Mouse (Mus musculus): ENCODE data around the gene 1700061G19Rik.
"Not testable (repeated sequence)": the region's sequence is repeated elsewhere in the genome, so short reads cannot be mapped to it uniquely, and the experiment has no call there.

The 1700061G19Rik gene

DNA sequence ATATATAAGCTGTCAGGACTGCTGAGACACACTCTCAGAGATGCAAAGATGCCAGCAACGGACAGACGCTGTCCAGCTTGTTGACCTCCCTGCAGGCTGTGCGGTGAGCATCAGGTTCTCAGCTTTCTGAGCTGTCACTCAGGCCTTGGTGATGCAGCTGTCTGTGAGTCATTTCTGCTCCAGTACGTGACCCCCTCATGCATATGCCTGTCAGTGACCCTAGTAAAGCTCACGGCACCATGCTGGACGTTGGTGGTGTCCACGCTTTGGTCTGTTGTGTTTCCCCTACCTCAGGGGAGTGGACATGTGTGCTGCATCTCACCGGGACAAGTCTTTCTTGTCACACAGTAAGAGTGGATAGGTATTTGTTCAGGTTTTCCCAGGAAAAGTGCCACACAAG is 3.5 kb upstream of the 1700061G19Rik start:
- no peak for DNase-seq (ENCODE audit: low spot score)

DNA sequence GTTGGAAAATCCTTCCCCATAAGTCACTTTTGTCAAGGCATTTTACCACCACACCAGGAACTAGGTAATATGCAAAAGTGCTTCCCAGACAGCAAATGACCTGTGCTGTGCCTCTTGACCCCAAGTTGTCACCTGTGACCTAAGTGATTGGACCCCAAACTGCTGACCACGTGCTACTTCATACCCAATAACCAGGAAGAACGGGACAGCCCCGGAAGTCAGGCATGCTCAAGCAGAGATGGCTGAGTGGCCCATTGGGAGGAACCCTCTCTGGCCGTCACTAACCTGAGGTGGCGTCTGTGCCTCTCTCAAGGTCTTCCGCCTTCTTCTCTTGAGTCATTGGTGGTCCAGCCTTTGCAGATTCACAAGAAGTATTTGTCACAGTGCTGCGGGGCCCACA is 2.8 kb upstream of the 1700061G19Rik start:
- DNase-seq (ENCODE audit: low spot score), result no peak

DNA sequence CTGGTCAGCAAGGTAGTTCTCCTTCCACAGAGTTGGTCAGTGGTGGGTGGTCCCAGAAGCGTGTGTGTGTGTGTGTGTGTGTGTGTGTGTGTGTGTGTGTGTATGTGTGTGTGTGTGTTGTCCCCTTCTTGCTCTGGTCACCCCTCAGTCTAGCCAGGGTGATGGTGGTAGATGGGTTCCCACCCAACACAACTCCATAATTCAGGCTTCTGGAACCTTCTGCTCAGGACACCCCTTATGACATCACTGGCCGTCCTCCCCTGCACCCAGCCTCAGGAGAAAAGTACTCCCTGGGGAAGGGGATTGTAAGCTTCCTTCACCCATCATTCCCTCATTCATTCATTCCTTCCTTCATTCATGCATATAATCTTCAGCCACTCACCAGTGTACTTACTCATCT is 1.0 kb upstream of the 1700061G19Rik start, which contains the start of gene Acsbg2:
Gene Acsbg2, minus strand, starts transcription at position 211 of the 400 bp plus-strand sequence.
- no peak for DNase-seq (ENCODE audit: low spot score)

DNA sequence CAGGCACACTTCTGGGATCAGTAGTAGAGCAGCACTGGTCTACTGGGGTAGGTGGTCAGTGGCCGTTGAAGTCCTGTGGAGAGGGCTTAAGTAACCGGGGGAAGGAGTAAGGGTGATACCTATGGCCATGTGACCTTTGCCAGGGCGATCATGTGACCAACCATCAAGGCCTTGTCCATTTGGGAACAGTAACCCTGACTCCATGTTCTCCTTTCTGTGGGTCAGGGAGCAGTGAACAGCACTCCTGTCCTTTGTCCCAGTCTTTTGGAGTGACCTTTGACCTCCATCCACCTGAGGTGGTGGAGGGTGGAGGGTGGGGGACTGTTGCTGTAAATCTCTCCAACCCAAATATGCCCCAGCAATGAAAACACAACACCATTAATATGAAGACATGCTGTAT is 1.2 kb downstream of the 1700061G19Rik start:
- no peak for DNase-seq (ENCODE audit: low spot score)

DNA sequence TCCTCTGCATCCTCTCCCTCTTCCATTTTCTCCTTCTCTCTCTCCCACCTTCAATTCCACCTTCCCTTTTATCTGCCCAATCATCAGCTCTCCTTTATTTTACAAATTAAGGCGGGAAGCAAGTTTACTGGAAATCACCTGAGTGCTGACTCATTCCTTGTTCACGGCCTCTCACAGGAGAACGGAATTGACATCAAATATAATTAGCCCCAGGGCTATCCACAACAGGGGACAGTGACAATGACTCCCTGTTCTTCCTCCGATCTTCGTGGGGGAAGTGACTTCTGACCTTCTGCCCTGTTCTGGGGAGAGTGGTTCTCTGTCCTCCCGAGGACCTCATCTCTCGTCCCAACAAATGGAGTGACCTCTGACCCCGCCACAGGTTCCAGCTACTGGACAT is 1.7 kb downstream of the 1700061G19Rik start:
- DNase-seq (ENCODE audit: low spot score), result no peak

DNA sequence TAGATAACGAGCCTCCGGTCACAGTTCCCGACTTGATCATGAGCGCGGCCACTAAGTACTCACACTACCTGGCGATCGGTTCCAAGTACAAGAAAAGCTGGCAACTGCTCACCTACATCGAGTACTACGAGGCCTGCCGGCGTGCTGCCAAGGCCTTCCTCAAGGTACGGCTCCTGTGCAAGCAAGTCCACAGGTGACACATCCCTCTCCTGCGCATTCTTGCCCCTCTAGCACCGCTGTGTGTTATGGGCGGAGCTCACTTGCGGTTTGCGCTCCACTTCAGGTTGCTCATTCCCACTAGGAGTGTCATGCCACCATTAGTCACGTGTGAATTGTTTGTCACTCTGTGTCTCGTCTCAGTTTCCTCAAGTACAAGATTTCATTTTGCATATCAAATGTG is 2.1 kb downstream of the 1700061G19Rik start:
- DNase-seq (ENCODE audit: low spot score), result no peak

DNA sequence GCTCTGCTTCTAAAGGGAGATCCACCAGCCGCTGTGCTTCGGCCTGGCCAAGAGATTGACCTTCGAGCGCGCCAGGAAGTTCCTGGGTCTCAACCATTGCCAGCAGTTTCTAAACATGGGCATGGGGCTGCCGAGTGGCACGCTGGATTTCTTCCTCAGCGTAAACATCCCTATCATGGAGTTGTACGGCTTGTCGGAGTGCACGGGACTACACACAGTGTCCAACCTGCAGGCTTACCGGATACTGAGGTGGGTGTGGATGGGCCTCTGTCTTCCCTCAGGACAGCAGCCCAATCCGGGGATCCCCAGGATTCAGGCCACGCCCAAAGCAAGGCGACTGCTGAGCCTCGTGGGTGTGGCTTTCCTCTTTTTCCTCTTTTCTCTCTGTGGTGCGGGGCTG is 8.3 kb downstream of the 1700061G19Rik start:
- no peak for DNase-seq (ENCODE audit: low spot score)

DNA sequence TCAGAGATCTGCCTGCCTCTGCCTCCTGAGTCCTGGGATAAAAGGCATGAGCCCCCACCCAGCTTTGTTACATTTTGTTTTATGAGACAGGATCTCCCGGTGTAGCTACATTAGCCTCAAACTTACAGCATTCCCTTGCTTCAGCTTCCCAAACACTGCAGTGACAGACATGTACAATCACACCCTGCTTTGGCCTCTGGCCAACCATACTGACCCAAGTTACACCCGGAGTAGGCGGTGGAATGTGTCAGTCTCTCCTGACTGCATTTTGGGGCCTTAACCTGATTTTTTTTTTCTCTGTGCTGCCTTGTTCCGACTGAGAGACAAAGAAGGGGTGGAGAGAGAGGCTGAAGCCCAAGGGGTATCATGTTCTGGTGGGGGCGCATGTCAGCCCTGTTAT is 9.1 kb downstream of the 1700061G19Rik start:
- DNase-seq (ENCODE audit: low spot score), result peak; percentile 29

DNA sequence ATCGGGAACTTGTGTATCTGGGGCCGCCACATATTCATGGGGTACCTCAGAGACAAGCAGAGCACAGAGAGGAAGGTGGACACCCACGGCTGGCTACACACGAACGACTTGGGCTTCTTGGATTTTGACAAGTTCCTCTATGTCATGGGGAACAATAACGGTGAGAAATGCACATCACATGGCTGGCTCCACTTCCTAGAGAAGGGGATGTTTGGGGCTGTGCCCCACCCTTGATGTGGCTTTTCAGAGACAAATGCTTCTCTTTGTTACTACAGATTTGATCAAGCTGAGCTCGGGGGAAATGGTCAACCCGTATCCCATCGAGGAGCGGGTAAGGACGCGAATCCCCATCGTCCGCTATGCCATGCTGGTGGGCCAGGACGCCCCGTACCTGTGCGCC is 9.5 kb downstream of the 1700061G19Rik start:
- no peak for DNase-seq (ENCODE audit: low spot score)

DNA sequence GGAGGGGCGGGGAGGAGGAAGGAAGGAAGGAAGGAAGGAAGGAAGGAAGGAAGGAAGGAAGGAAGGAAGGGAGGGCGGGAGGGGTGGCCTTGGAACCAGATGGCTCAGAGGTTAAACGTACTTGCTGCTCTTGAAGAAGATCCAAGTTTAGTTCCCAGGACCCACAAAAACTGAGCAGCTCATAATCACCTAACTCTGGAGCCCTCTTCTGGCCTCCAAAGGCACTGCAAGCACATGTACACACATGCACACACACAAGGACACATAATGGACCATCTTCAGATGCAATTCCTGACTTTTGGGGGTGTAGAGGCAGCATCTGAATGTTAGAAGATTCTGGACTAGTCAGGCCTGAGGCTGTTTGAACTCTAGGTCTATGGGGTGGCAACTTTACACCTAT is 12.8 kb downstream of the 1700061G19Rik start:
- no peak for DNase-seq (ENCODE audit: low spot score)

DNA sequence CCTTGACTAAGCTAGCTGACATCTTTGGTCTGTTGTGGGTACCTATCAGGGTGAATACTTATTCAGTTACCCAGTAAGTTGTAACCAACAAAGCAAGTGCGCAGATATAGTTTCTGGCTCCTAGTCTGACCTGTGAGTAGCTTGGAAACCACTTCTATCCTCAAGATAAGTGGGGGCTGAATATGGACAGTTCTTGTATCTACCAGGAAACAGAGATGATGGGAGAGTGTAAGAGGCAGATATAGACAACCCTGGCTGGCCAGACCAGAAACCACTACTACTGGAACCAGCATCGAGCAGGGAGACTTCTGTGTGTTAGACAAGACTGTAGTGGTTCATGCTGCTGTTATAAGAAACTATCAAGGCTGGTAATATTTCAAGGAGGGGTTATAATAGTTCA is 14.7 kb downstream of the 1700061G19Rik start:
- DNase-seq (ENCODE audit: low spot score), result no peak

DNA sequence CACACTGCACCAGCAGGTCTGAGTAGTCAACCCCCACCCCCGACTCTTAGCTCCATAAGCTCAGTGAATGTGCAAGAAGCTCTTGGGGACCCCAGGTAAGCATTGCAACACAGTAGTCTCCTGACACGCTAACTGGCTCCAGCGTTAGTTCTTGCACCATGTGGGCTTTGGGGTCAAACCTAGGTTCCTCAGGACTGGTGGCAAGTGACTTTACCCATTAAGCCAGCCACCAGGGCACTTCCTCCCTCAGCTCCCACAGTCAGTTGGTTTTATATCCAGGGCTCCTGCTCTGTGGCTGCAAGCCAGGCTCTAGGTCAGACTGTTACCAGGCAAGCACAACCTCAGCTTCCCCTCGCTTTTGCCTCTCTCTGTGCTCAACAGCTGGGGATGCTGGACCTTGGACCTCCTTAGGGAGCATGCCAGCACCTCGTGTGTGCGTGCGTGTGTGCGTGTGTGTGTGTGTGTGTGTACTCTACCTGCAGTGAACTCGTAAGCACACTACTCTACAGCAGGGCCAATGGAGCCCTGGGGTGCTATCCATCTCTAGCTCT is 20.2 kb downstream of the 1700061G19Rik start:
- DNase-seq (ENCODE audit: low spot score), result no peak

DNA sequence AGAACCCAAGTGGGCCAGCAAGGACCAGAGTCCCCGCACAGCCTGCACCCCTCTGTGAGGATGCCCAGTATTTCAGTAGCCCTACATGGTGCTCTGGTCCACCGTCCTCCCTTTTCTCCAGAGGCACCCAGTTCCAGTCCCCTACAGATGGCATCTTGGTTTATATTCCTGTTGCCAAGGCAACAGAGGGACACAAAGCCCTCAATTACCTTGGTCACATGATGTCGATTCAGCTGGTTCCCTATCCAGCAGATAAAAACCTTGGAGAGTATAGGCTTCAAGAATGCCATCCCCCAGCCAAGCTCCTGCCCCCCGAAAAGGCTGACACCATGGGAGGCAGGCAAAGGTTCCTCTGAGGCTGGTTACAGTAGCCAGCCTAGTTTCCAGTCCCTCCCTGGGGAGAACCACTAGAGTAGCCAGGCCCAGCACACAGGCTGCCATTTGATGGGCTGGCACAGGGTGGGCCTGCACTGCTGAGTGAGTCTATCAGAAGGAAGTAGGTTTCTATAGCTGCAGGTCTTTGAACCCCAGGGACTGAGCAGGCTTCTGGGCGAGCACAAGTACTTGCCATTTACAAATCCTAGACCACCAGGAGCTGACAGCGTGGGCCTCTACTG is 21.3 kb downstream of the 1700061G19Rik start:
- DNase-seq (ENCODE audit: low spot score), result no peak

DNA sequence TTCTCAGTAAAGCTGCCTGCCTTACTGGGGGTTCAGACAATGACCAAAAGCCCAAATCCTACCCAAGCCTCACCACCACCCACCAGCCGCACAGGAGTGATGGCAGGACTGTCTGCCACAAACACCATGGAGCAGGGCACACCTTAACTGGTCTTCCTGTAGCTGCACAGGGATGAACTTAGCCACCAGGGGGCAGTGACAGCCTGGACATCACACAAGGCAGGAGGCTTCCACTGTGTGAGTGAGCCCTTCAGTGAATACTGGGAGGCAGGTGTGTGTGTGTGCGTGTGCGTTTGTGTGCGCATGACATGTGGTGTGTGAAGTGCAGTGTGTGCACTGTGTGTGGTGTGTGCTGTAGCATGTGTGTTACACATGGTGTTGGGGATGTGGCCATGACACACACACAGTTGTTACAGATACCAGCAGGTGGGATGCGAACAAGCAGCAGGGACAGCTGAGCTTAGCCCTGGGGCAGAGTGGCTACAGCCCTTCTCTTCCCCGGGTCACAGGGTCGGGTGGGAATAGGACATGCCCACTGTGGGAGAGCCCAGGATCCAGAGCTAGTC is 22.4 kb downstream of the 1700061G19Rik start:
- DNase-seq (ENCODE audit: low spot score), result peak; percentile 78

DNA sequence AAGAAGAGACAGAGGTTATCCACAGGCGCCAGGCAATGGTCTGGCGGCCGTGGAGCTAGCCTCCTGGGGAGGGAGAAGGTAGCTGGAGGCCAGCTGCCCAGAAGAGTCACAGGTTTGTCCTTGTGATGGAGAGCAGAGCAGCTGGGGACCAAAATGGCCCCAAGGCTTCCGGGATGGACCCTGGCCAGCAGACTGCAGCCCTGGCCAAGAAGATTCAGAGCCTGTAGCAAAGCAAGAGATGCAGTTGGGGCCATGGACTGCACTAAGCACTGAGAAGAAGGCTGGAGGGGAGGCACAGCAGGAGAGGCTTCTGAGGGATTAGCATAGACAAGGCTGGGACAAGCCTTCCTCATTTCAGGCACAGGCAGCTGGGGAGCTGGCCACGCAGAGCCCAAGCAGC is 27.4 kb downstream of the 1700061G19Rik start:
- no peak for DNase-seq (ENCODE audit: low spot score)

DNA sequence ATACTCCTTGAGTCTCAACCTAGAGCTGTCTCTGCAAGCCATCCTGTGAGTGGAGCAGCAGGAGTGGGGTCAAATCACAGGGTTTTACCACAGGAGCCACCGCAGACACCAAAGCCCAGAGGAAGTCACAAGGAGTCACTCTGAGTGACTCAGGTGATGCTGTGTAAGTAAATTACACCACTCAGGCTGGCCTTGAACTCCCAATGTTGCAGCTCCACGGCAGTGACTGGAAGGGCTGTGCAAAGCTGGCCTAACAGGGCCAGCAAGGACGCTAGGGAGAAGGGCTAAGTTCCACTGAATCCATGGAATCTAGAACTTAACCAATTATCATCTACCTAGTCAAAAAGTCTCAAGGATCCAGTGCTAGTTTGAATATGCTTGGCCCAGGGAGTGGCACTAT is 30.9 kb downstream of the 1700061G19Rik start:
- DNase-seq (ENCODE audit: low spot score), result no peak

DNA sequence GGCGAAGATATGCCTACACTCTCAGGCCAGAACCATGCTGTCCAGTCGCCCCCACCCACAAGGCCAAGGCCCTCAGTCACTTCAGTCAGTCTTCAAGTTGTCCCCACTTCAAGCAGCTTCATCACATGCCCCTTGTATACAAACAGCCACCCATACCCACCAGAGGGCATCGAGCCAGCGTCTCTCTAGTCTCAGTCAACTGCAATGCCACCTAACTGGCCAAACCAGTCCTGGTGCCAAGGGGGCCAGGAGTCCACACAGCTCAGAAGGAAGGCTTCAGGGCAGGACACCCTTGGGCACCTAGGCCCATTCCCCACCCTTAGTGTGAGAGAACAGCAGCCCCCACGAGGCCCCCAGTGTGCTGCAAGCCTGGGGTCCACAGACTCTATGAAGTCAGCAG is 31.8 kb downstream of the 1700061G19Rik start:
- DNase-seq (ENCODE audit: low spot score), result peak; percentile 76

DNA sequence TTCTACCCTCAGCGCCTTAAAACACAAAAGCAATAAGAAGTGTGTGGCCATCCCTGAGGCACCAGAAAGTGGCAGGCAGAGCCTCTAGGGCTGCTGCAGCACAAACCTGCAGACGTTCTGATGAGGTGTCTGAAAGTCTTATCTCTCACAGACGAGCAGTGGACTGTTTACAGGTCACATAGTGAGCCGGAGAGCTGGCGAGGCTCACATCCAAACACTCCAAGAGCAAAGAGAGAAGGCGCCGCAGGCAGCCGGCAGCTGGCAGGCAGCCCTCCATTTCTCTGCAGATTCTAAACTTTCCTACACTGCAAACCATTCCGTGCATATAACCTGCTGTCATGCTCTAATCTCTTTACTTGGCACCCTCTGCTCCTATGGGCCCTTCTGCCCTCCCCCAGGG is 32.6 kb downstream of the 1700061G19Rik start:
- no peak for DNase-seq (ENCODE audit: low spot score)

DNA sequence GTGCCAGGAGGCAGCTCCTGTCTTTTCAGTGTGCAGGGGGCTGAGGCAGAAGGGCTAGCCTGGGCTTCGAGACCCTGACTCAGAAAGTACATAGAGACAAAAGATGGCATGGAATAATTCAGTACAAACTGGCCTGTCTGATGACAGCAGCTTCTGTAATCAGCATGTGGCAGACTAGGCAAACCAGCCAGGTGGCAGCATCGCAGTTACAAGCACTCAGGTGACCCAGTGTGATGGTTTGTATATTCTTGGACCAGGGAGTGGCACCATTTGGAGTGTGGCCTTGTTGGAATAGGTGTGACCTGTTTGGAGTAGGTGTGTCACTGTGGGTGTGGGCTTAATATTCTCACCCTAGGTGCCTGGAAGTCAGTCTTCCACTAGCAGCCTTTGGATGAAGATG is 34.5 kb downstream of the 1700061G19Rik start:
- not testable (repeated sequence) for DNase-seq (ENCODE audit: low spot score)

DNA sequence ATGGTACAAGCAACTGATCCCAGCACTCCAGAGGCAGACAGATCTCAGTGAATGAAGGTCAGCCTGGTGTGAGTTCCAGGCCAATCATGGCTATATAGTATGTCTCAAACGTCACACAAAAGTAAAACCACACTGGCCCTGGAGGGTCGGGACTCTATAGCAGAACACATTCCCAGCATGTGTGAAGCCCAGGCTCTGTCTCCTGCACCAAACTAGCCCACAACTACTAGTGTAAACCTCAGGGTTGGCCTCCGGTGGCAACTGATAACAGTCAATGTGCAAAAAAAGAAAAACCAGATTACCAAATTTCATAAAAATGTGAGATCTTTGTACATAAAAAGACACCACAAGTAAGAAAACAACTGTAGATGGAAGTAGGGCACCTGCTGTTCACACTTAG is 37.7 kb downstream of the 1700061G19Rik start:
- no peak for DNase-seq (ENCODE audit: low spot score)

DNA sequence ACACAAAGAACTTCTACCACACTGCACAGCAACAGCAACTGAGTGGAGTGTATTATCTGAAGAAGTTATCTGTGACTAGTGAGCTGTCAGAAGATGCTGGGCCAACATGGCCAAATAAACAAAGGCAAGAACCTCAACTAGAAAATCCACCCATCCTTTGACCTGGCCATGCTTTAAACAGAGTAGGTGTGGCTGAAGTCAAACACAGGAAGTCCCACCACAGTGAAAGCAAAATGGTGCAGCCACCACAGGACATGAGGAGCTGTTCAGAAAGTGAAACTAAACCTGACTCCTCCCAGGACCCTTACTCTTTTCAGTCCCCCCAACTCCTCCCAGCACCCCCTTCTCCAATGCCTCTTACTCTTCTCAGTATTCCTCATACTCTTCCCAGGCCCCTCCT is 38.2 kb downstream of the 1700061G19Rik start:
- no peak for DNase-seq (ENCODE audit: low spot score)

DNA sequence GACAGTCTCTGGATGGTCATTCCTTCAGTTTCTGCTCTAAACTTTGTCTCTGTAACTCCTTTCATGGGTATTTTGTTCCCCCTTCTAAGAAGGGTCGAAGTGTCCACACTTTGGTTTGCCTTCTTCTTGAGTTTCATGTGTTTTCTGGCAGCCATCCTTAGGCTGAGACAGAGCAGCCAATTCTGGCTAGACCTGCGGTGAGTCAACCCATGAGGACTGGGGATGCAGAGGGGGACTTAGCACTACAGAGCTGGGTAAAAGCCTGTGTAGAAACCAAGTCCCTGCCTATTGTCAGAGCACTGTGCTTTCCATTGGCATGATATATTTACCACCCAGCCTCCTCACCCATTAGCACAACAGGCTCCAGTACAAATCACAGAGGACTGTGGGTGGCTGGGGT is 41.9 kb downstream of the 1700061G19Rik start:
- no peak for DNase-seq (ENCODE audit: low spot score)

DNA sequence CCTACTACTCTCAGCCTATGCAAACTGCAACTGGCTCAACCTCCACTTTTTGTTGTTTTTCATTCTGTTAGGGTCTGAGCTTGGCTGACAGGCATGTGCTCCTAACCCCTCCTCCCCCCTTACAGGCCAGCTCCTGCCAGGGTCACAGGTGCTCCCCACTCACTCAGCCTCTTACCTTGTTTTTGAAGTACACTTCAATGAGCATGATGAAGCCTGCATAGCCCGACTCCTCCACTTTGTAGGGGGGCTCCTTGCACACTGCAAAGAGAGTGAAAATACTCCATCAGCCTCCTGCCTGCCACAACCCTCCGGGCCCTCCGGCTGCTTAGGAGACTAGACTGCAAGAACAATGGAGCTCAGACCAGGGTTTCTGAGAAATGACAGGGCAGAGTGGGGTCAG is 44.4 kb downstream of the 1700061G19Rik start:
- DNase-seq (ENCODE audit: low spot score), result no peak

DNA sequence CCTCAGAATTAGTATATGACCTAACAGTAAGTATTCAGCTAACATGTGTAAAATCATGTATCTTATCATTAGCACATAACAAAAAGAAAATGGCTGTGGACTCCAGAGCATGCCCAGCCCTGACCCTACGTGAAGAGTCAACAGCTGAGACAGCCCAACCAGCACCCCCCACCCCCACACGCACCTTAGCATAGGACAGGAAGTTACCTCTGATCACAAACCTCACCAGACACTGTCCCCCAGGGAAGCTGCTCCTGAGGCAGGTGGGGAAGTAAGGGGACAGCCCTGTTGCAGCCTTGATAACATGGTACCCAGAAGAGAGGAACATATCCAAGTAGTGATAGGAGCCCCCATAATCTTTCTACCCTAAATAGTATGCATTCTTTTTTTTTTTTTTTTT is 50.7 kb downstream of the 1700061G19Rik start:
- no peak for DNase-seq (ENCODE audit: low spot score)

Data from urinary bladder, postnatal 25 days (tissue).